Mouse (Mus musculus): ENCODE measurements around the gene Hmgcs2. TPM values are rescaled to one million over a fixed set of nuclear protein-coding genes. Genes with fewer than 3 reads are reported as not detected.

Gene Hmgcs2
- polyA plus RNA-seq, 1 experiment, result 14.4 TPM

GRCm38 (mm10) chr3:98300266-98300665 is 20.0 kb downstream of the Hmgcs2 start:
- TF ChIP-seq CTCF (IDR thresholded peaks at IDR 0.05; ENCODE audit: insufficient read depth, low read length) (no peak), POLR2A (IDR thresholded peaks at IDR 0.05; ENCODE audit: borderline replicate concordance, extremely low read depth, low read depth, low read length) (no peak)
- no peaks in the 10 kb centered on the region for H3K4me1 ChIP-seq (ENCODE audit: control insufficient read depth, insufficient read depth, low read length)
- 86% methylated on average over 4 of the region's 4 CpGs for WGBS
- DNase-seq, result no peak
- H3K4me3 ChIP-seq (replicated peaks; ENCODE audit: extremely low read depth, low read depth, low read length), result no peak overlapping the region

GRCm38 (mm10) chr3:98301761-98302160 is 21.5 kb downstream of the Hmgcs2 start:
- 76% methylated on average over 3 of the region's 3 CpGs for WGBS
- Histone ChIP-seq H3K4me3 (replicated peaks; ENCODE audit: extremely low read depth, low read depth, low read length) (no peak overlapping the region), H3K4me1 (ENCODE audit: control insufficient read depth, insufficient read depth, low read length) (no peaks in the 10 kb centered on the region)
- no peak for DNase-seq
- TF ChIP-seq CTCF (IDR thresholded peaks at IDR 0.05; ENCODE audit: insufficient read depth, low read length) (no peak), POLR2A (IDR thresholded peaks at IDR 0.05; ENCODE audit: borderline replicate concordance, extremely low read depth, low read depth, low read length) (no peak)

GRCm38 (mm10) chr3:98308606-98309005 is 28.4 kb downstream of the Hmgcs2 start:
- no peak for DNase-seq
- Histone ChIP-seq H3K4me1 (ENCODE audit: control insufficient read depth, insufficient read depth, low read length) (no peaks in the 10 kb centered on the region), H3K4me3 (replicated peaks; ENCODE audit: extremely low read depth, low read depth, low read length) (no peak overlapping the region)
- 80% methylated on average over 6 of the region's 6 CpGs for WGBS
- TF ChIP-seq POLR2A (IDR thresholded peaks at IDR 0.05; ENCODE audit: borderline replicate concordance, extremely low read depth, low read depth, low read length) (no peak), CTCF (IDR thresholded peaks at IDR 0.05; ENCODE audit: insufficient read depth, low read length) (no peak)

DNA sequence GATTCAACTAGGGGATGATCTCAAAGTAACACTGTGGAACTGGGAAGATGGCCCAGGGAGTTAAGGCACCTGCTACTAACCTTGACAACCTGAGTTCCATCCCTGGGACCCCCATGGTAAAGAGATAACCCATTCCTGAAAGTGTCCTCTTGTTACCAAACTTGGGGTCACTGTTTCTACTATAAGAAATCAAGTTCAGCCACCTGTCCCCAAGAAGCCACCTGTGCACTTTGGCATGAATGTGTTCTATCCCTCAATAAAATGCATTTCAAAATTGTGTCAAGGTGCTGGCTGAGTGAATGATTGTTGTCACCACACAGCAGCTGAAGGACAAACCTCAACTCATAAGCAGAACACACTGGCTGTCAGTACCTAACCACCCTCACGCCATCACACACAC is 30.2 kb downstream of the Hmgcs2 start:
- DNase-seq, result no peak
- WGBS, result 91% methylated on average over 1 of the region's 1 CpGs
- Histone ChIP-seq H3K4me1 (ENCODE audit: control insufficient read depth, insufficient read depth, low read length) (no peaks in the 10 kb centered on the region), H3K4me3 (replicated peaks; ENCODE audit: extremely low read depth, low read depth, low read length) (no peak overlapping the region)
- TF ChIP-seq CTCF (IDR thresholded peaks at IDR 0.05; ENCODE audit: insufficient read depth, low read length), result no peak
- no peak for TF ChIP-seq POLR2A (IDR thresholded peaks at IDR 0.05; ENCODE audit: borderline replicate concordance, extremely low read depth, low read depth, low read length)

DNA sequence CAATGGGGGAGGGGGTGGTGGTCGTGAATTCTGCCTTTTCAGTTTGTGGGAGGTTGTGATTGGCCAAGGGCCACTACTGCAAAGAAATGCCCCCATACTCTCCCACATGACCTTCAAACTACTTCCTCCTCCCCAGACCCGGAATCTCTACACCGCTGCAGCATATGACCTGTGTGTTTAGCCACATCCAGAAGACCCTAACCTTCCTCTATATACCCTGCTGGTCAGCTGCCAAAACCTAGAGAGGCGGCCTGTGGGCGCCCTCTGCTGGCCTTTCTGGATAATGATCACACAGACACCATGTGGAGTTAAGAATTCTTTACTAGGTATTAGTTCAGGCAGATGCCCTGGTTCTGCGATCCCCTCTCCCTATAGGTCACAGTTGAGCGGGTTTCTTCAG is 32.6 kb downstream of the Hmgcs2 start:
- WGBS, result 31% methylated on average over 7 of the region's 7 CpGs
- DNase-seq, result peak; percentile 56
- Histone ChIP-seq H3K4me3 (replicated peaks; ENCODE audit: extremely low read depth, low read depth, low read length) (no peak overlapping the region), H3K4me1 (ENCODE audit: control insufficient read depth, insufficient read depth, low read length) (no peaks in the 10 kb centered on the region)
- TF ChIP-seq CTCF (IDR thresholded peaks at IDR 0.05; ENCODE audit: insufficient read depth, low read length) (peak; percentile 53), POLR2A (IDR thresholded peaks at IDR 0.05; ENCODE audit: borderline replicate concordance, extremely low read depth, low read depth, low read length) (no peak)

DNA sequence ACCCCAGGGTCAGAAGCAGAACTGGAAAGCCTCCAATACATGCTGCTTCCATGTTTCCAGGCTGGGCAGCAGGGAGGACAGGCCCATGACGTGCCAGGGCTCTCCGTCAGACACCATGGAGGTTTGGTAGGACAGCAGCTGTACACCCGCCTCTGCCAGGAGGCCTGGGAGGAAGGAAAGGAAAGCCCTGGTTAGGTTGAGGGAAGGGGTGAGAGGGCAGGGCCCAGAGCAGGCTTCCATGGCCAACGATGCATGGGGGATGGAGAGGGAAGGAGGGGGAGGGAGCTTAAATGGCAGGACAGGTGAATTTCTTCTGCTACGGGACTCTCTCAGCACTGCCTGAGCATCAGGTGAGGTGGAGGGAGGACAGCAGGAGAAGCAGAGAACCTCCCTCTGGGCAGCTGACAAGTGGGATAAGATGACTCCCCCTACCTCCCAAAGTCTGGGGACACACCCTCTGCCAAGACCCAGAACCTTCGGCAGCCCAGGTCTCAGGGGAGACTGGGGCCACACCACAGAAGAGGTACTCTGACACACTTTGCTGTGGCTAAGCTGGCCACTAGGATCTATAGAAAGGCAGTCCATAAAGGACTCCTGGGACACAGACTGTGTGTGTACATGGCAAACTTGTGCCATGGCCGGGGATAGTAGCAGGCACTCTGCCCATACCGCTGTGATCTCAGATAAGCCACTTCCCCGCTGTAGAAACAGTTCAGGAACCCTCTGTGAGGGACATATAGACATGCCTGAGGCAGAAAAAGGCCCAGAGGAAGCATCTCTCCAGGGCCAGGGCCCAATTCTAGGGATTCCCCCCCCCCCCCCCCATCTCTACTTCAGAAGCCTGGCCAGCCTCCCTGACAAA is 33.3 kb downstream of the Hmgcs2 start:
- Histone ChIP-seq H3K4me3 (replicated peaks; ENCODE audit: extremely low read depth, low read depth, low read length) (no peak overlapping the region), H3K4me1 (ENCODE audit: control insufficient read depth, insufficient read depth, low read length) (no peaks in the 10 kb centered on the region)
- TF ChIP-seq CTCF (IDR thresholded peaks at IDR 0.05; ENCODE audit: insufficient read depth, low read length) (no peak), POLR2A (IDR thresholded peaks at IDR 0.05; ENCODE audit: borderline replicate concordance, extremely low read depth, low read depth, low read length) (no peak)
- 76% methylated on average over 9 of the region's 9 CpGs for WGBS
- no peak for DNase-seq

DNA sequence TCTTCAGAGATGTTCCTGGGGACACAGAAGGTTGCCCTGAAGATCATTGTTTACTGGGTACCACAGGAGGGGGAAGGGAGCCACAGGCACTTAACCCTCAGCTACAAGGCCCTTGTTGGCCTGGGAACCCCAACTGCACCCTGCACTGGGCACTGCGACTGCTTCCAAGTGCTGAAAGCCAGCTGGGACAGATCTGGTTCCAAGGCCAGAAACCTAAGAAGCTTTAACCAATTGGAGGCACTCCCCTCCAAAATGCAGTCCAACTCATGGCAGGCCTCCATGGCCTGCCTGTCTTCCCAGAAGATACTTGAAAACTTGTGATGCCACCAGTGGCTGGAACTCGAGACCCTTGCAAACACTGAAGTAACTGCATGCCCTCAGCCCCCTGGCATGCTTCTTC is 34.9 kb downstream of the Hmgcs2 start:
- no peak overlapping the region for H3K4me3 ChIP-seq (replicated peaks; ENCODE audit: extremely low read depth, low read depth, low read length)
- WGBS, result 73% methylated on average over 2 of the region's 2 CpGs
- TF ChIP-seq CTCF (IDR thresholded peaks at IDR 0.05; ENCODE audit: insufficient read depth, low read length), result no peak
- no peak for TF ChIP-seq POLR2A (IDR thresholded peaks at IDR 0.05; ENCODE audit: borderline replicate concordance, extremely low read depth, low read depth, low read length)
- no peak for DNase-seq
- no peaks in the 10 kb centered on the region for H3K4me1 ChIP-seq (ENCODE audit: control insufficient read depth, insufficient read depth, low read length)

- Histone ChIP-seq H3K4me3 (replicated peaks; ENCODE audit: extremely low read depth, low read depth, low read length) (no peak overlapping the region), H3K4me1 (ENCODE audit: control insufficient read depth, insufficient read depth, low read length) (no peaks in the 10 kb centered on the region)
- no peak for DNase-seq
- WGBS, result 63% methylated on average over 3 of the region's 3 CpGs
- no peak for TF ChIP-seq POLR2A (IDR thresholded peaks at IDR 0.05; ENCODE audit: borderline replicate concordance, extremely low read depth, low read depth, low read length)
Observed at GRCm38 (mm10) chr3:98317143-98317542, 36.9 kb downstream of the Hmgcs2 start.

DNA sequence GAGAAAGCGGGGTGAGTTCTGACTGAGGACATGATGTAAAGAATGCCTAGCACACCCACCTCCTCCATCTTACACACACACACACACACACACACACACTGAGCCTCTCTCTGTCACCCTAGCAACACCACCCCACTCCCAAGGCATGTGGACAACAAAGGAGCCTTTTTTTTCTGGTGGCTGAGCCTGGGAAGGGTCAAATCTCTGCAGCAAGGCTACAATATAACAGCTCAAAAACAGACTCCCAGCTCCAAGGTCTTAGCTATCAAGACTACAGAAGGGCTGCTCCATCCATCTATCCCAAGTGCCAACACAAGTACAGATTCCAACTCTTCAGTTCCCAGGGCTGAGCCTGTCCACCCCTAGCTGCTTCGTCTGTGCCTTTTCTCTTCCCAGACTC is 39.0 kb downstream of the Hmgcs2 start:
- WGBS, result 78% methylated on average over 2 of the region's 2 CpGs
- TF ChIP-seq POLR2A (IDR thresholded peaks at IDR 0.05; ENCODE audit: borderline replicate concordance, extremely low read depth, low read depth, low read length) (no peak), CTCF (IDR thresholded peaks at IDR 0.05; ENCODE audit: insufficient read depth, low read length) (no peak)
- no peak for DNase-seq

DNA sequence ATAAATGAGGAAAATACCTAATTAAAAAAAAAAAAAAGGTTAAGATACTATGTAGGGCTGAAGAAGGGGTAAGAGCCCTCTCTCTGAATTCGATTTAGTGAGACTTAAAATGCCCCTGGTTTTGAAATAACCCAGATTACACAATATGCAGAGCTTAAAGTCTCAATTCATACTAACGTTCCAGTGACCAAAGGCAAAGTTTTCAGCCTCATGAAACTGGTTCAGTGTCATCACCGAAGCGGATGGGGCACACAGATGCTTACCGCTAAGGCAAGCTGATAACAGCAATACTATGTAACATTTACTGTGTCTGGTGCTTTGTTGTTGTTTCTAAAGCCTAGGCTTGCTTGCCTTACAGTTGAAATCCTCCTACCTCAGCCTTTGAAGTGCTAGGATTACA is 42.0 kb downstream of the Hmgcs2 start:
- TF ChIP-seq POLR2A (IDR thresholded peaks at IDR 0.05; ENCODE audit: borderline replicate concordance, extremely low read depth, low read depth, low read length) (no peak), CTCF (IDR thresholded peaks at IDR 0.05; ENCODE audit: insufficient read depth, low read length) (no peak)
- H3K4me1 ChIP-seq (ENCODE audit: control insufficient read depth, insufficient read depth, low read length), result no peaks in the 10 kb centered on the region
- no peak overlapping the region for H3K4me3 ChIP-seq (replicated peaks; ENCODE audit: extremely low read depth, low read depth, low read length)
- DNase-seq, result no peak
- 87% methylated on average over 5 of the region's 5 CpGs for WGBS

More for the DNA sequence above, 39.0 kb downstream of the Hmgcs2 start:
- H3K4me1 ChIP-seq (ENCODE audit: control insufficient read depth, insufficient read depth, low read length), result no peaks in the 10 kb centered on the region
- H3K4me3 ChIP-seq (replicated peaks; ENCODE audit: extremely low read depth, low read depth, low read length), result no peak overlapping the region

Measured in lung, adult 2 months (tissue).